Mouse (Mus musculus) heart, embryonic 12.5 days (tissue): ENCODE results near the gene Mars. TPM values are rescaled to one million over a fixed set of nuclear protein-coding genes. Genes with fewer than 3 reads are reported as not detected.
"Not testable (repeated sequence)": the region's sequence is repeated elsewhere in the genome, so short reads cannot be mapped to it uniquely, and the experiment has no call there.

Source experiments
- ATAC-seq: fragments of 200-750 bp; cut with Nextera tagmentation; 2 replicates; pipeline ENCODE4 v1.8.0; 2017; ENCODE audit warnings: moderate TSS enrichment, moderate library complexity; ENCODE audit not compliant: insufficient number of reproducible peaks, low FRiP score
- H3K27ac ChIP-seq: fragments of 300-500 bp; sonication (generic); 2 replicates; pipeline ENCODE4 v1.5.1; 2016; ENCODE audit warnings: mild to moderate bottlenecking, moderate library complexity; ENCODE audit not compliant: poor library complexity, severe bottlenecking
- H3K27me3 ChIP-seq: fragments of 300-500 bp; sonication (generic); replicated peaks from 2 replicates; pipeline ENCODE4 v1.6.1; 2016; ENCODE audit warnings: mild to moderate bottlenecking, moderate library complexity
- H3K36me3 ChIP-seq: fragments of 300-500 bp; sonication (generic); 2 replicates; pipeline ENCODE4 v1.6.1; 2016; ENCODE audit warnings: mild to moderate bottlenecking, moderate library complexity
- H3K4me1 ChIP-seq: fragments of 300-500 bp; sonication (generic); replicated peaks from 2 replicates; pipeline ENCODE4 v1.6.1; 2016; ENCODE audit warnings: mild to moderate bottlenecking
- H3K4me2 ChIP-seq: fragments of 300-500 bp; sonication (generic); 2 replicates; pipeline ENCODE4 v1.6.1; 2016; ENCODE audit warnings: mild to moderate bottlenecking, moderate library complexity
- H3K4me3 ChIP-seq: fragments of 300-500 bp; sonication (generic); 2 replicates; pipeline ENCODE4 v1.5.1; 2016; ENCODE audit warnings: mild to moderate bottlenecking
- H3K9ac ChIP-seq: fragments of 300-500 bp; sonication (generic); 2 replicates; pipeline ENCODE4 v1.6.1; 2016; ENCODE audit warnings: mild to moderate bottlenecking, moderate library complexity
- H3K9me3 ChIP-seq: fragments of 300-500 bp; sonication (generic); replicated peaks from 2 replicates; pipeline ENCODE4 v1.6.1; 2016; ENCODE audit warnings: mild to moderate bottlenecking, moderate library complexity
- WGBS: fragments of 180-500 bp; shearing (Covaris S2); methylation state at CpG from one replicate; pipeline ENCODE4 v1.1.7; 2016; 5-methylcytosine and 5-hydroxymethylcytosine counted together
- polyA plus RNA-seq: library from polyadenylated mRNA; unstranded; fragments of >200 nt; fragmentation: Nextera tagmentation; extraction: Ambion mirVana; gene quantifications from 2 replicates; pipeline ENCODE4 v1.2.1, GENCODE M21; 2016

Mars gene
- polyA plus RNA-seq, 1 experiment from 2014 or later, result 110 TPM

DNA sequence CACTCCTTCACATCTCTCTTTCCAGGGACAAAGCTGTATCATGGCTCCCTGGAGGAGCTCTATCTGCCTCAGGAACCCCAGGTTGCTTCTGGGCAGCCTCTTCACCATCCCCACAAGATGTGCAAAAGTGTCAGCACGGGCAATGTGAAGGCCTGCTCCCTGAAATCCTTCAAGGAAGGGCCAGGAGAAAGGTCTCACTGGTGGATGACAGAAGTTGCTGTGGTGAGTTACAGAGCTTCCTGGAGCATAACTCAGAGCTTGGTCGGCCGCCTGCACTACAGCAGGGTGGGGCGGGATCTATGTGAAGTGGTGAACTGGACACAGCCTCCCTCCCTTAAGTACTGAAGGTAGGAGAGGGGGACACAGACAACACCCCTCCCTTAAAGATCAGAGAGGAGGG is 11.1 kb upstream of the Mars start:
- Histone ChIP-seq H3K4me1 (peaks cover 15% of the 10 kb centered on the region), H3K27me3 (peaks cover 67% of the 10 kb centered on the region), H3K4me2 (no peak overlapping the region), H3K4me3 (no peak overlapping the region), H3K27ac (no peak overlapping the region), H3K36me3 (no peaks in the 10 kb centered on the region), H3K9ac (no peak overlapping the region), H3K9me3 (no peaks in the 10 kb centered on the region)
- 62% methylated on average over 4 of the region's 4 CpGs for WGBS
- no peak for ATAC-seq

DNA sequence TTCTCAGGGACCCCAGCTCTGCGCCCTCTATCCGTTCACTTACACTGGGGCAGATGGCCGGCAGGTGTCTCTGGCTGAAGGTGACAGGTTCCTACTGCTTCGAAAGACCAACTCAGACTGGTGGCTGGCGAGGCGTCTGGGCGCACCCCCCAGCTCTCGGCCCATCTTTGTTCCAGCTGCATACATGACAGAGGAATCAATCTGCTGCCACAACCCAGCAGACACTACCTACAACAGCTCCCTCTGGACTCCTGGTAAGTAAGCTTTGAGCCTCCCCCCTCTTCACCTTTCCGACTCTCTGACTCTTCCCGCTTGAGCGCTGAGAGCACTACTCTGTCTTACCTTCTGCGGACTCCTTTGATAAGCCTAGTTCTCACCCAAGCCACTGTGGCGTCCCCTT is 10.6 kb upstream of the Mars start:
- Histone ChIP-seq H3K9me3 (no peaks in the 10 kb centered on the region), H3K4me3 (no peak overlapping the region), H3K4me1 (peaks cover 15% of the 10 kb centered on the region), H3K27ac (no peak overlapping the region), H3K9ac (no peak overlapping the region), H3K27me3 (peaks cover 62% of the 10 kb centered on the region), H3K4me2 (no peak overlapping the region), H3K36me3 (no peaks in the 10 kb centered on the region)
- 52% methylated on average over 13 of the region's 13 CpGs for WGBS
- ATAC-seq, result no peak

DNA sequence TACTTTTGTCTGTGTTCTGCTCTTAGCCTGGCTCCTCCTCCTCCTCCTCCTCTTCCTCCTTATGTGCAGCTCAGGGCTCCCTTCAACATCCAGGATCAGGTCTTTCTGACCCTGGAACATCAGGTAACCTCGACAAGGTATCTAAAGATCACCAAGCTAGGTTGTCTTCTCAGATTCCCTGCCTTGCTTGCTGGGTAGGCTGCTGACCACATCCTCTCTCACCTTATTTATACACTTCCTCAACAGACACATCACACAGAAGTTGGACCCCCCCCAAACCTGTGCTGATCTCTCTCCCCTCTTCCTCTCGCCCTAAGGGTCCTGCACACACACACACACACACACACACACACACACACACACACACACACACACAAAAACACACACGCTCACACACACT is 10.0 kb upstream of the Mars start, which contains the start of gene Arhgap9:
TSS of gene Arhgap9 (plus strand) at position 344 of the 400 bp plus-strand sequence.
- no peak within 1 kb of the TSS for H3K4me3 ChIP-seq
- no peak within 1 kb of the TSS for H3K27ac ChIP-seq
- H3K27me3 ChIP-seq, result peaks cover 57% of the 10 kb centered on the region
- no peaks in the 10 kb centered on the region for H3K9me3 ChIP-seq
- H3K4me2 ChIP-seq, result no peak within 1 kb of the TSS
- peaks cover 13% of the 10 kb centered on the region for H3K4me1 ChIP-seq
- ATAC-seq, result no peak
- no peaks in the 10 kb centered on the region for H3K36me3 ChIP-seq
- 72% methylated on average over 3 of the region's 3 CpGs for WGBS
- no peak within 1 kb of the TSS for H3K9ac ChIP-seq

DNA sequence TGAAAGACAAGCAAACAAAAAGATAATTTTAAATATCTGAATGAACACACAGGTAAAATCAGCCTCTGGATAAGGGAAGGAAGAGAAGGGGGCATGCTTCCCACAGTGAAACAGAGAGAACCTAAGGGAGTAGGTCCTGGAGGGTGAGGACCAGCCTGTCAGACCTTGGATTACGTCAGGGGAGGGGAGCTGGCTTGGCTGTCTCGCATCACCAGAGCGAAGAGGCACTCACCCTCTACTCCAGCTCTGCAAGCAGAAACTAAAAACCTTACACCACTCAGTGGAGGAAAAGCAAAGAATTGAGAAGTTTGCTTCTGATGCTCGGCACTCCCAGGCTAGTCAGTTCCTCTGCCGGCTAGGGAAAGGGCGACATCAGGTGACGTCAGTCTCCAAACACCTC is 8.4 kb upstream of the Mars start:
- Histone ChIP-seq H3K36me3 (no peaks in the 10 kb centered on the region), H3K9me3 (no peaks in the 10 kb centered on the region), H3K4me1 (no peaks in the 10 kb centered on the region), H3K4me2 (no peak overlapping the region), H3K4me3 (no peak overlapping the region), H3K27ac (no peak overlapping the region), H3K27me3 (peaks cover 40% of the 10 kb centered on the region), H3K9ac (no peak overlapping the region)
- ATAC-seq, result no peak
- 71% methylated on average over 7 of the region's 7 CpGs for WGBS

DNA sequence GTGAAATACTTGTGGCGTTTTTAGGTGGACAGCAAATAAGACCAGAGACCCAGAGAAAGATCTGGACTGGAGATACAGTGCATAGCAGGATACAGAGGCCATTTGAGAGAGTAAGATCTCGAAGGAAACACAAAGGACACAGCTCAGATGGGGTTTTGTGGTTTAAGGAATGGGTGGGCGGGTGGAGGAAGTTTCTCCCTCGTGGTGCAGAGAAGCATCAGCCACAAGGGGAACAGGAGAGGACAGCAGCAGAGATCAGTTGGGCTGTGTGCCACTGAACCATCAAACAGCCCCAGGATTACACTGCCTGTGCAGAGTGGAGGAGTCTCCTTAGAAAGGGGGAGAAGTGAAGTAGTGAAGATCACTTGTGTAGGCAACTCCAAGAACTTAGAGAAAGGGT is 6.4 kb upstream of the Mars start:
- H3K27me3 ChIP-seq, result peaks cover 22% of the 10 kb centered on the region
- WGBS, result 32% methylated on average over 4 of the region's 4 CpGs

DNA sequence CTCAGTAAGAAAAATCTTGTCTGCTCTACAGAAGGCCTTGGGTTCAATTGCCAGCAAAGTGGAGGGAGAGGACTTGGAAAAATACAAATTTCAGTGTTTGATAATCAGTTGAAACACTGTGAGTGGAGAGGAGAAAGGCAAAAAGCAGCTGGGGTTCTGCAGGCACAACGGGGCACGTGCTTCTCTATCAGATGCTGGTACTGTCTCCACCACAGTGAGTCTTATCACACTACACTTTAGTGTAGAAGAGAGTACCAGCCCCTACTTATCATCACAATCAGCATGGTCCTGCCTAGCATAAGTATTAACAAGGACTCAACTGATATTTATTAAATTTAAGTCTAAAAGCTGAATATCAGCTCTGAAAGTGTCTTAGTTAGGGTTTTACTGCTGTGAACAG is 5.7 kb upstream of the Mars start:
- 54% methylated on average over 2 of the region's 2 CpGs for WGBS
- ATAC-seq, result no peak
- H3K4me1 ChIP-seq, result no peaks in the 10 kb centered on the region
- H3K4me2 ChIP-seq, result no peak overlapping the region
- no peak overlapping the region for H3K27ac ChIP-seq
- no peak overlapping the region for H3K9ac ChIP-seq
- no peaks in the 10 kb centered on the region for H3K9me3 ChIP-seq
- peaks cover 15% of the 10 kb centered on the region for H3K27me3 ChIP-seq
- no peak overlapping the region for H3K4me3 ChIP-seq
- no peaks in the 10 kb centered on the region for H3K36me3 ChIP-seq

More for the DNA sequence above, 6.4 kb upstream of the Mars start:
- Histone ChIP-seq H3K4me2 (no peak overlapping the region), H3K27ac (no peak overlapping the region), H3K4me1 (no peaks in the 10 kb centered on the region), H3K36me3 (no peaks in the 10 kb centered on the region), H3K4me3 (no peak overlapping the region), H3K9ac (no peak overlapping the region), H3K9me3 (no peaks in the 10 kb centered on the region)
- ATAC-seq, result no peak

DNA sequence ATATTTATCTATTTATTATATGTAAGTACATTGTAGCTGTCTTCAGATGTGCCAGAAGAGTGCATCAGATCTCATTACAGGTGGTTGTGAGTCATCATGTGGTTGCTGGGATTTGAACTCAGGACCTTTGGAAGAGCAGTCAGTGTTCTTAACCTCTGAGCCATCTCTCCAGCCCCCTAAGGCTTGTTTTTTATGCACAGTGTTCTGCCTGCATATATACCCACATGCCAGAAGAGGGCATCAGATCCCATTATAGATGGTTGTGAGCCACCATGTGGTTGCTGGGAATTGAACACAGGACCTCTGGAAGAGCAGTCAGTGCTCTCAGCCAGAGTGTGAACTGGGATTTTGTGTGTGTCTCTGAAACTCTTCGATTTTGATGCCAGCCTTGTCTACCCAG is 3.4 kb upstream of the Mars start:
- H3K9ac ChIP-seq, H3K36me3 ChIP-seq, H3K27ac ChIP-seq, H3K4me1 ChIP-seq, H3K27me3 ChIP-seq, H3K4me2 ChIP-seq, ATAC-seq, H3K4me3 ChIP-seq, H3K9me3 ChIP-seq: not testable (repeated sequence)
- WGBS, result 75% methylated on average over 1 of the region's 1 CpGs

DNA sequence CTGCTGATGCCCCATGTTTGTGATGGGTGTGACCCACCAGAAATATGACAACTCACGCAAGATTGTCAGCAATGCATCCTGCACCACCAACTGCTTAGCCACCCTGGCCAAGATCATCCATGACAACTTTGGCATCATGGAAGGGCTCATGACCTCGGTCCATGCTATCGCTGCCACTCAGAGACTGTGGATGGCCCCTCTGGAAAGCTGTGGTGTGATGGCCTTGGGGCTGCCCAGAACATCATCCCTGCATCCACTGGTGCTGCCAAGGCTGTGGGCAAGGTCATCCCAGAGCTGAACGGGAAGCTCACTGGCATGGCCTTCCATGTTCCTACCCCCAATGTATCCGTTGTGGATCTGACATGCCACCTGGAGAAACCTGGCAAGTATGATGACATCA is 1.9 kb upstream of the Mars start:
- H3K4me3 ChIP-seq, H3K4me1 ChIP-seq, H3K9ac ChIP-seq, H3K27ac ChIP-seq, H3K4me2 ChIP-seq, H3K27me3 ChIP-seq, H3K36me3 ChIP-seq, ATAC-seq, H3K9me3 ChIP-seq: not testable (repeated sequence)
- 87% methylated on average over 5 of the region's 5 CpGs for WGBS

DNA sequence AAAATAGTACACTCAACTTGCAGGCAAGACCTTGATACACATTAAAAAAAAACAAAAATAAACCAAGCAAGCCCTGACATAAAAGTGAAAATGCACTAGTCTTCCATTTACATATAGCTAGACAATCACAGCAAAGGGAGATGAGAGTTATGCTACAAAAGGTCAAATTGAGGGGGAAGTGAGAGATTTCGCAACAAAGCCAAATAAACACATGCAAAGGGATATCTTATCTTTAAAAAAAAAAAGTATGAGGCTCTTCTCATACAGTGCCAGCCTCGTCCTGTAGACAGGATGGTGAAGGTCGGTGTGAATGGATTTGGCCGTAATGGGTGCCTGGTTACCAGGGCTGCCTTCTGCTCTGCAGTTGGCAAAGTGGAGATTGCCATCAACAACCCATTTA is 1.3 kb upstream of the Mars start:
- H3K9ac ChIP-seq, result no peak overlapping the region
- ATAC-seq, result no peak
- no peak overlapping the region for H3K27ac ChIP-seq
- WGBS, result 65% methylated on average over 4 of the region's 4 CpGs
- H3K36me3 ChIP-seq, result peaks cover 15% of the 10 kb centered on the region
- H3K27me3 ChIP-seq, result no peaks in the 10 kb centered on the region
- no peaks in the 10 kb centered on the region for H3K9me3 ChIP-seq
- H3K4me1 ChIP-seq, result peaks cover 8% of the 10 kb centered on the region
- H3K4me3 ChIP-seq, result no peak overlapping the region
- H3K4me2 ChIP-seq, result no peak overlapping the region; the same call in 1 of the 2 replicates

DNA sequence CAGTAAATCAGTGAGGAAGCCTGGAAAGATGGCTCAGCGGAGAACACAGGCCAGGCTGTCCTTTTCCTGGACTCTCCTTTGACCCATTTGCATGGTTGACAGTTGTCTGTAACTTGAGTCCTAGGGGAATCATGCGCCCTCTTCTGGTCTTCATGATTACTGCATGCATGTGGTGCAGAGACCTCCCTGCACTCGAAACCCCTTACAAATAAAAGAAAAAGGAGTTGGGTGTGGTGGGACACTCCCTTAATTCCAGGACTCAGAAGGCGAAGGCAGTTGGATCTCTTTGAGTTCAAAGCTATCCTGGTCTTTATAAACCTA is 730 bp upstream of the Mars start:
- Histone ChIP-seq H3K27me3 (no peaks in the 10 kb centered on the region), H3K4me1 (peaks cover 8% of the 10 kb centered on the region), H3K4me2 (peak overlapping the region; percentile 86), H3K27ac (peak overlapping the region; percentile 65), H3K36me3 (peaks cover 20% of the 10 kb centered on the region), H3K4me3 (peak overlapping the region; percentile 63), H3K9ac (peak overlapping the region; percentile 76), H3K9me3 (no peaks in the 10 kb centered on the region)
- WGBS, result 4% methylated on average over 4 of the region's 4 CpGs
- peak; percentile 40; the same call in 1 of the 2 replicates for ATAC-seq

DNA sequence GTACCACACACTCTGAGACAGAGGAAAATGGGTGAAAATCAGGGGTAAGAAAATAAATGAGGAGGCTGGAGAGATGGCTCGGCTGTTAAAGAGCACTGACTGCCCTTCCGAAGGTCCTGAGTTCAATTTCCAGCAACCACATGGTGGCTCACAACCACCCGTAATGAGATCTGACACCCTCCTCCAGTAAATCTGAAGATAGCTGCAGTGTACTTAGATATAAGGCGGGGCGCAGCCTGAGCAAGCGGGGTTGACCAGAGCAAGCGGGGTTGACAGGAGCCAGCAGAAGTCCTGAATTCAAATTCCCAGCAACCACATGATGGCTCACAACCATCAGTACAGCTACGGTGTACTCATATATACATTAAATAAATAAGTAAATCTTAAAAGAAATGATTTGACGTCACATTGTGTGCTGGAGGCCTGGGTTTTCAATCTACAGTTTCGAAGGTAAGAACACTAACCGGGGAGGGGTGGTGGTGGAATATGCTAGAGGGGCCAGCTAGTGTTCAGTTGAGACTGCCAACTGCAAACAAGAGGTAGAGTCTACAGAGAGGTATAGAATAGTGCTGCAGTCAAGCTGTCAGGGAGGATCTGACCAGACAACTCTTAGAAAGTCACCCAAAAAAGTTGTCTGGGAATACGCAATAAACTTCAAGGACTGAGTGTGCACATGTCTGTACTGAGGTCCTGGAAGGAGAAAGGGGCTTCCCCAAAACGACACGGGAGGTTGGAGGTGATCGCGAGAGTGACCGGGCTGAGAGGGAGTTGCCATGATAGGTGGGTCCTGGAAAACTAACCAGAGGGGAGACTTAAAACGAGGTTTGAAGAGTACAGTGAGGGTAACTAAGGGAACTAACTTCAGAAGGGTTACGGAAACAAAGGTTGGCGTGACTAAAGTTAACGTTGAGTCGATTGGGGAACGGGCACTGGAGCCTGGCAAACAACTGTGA is 787 bp downstream of the Mars start:
- H3K4me2 ChIP-seq, result peak overlapping the region; percentile 86
- peaks cover 8% of the 10 kb centered on the region for H3K4me1 ChIP-seq
- 33% methylated on average over 23 of the region's 23 CpGs for WGBS
- H3K9me3 ChIP-seq, result no peaks in the 10 kb centered on the region
- peaks cover 36% of the 10 kb centered on the region for H3K36me3 ChIP-seq
- 0 out of 2 replicates have a peak overlapping the region, but pooled peaks have one; percentile 31 for H3K27ac ChIP-seq
- peak overlapping the region; percentile 76 for H3K9ac ChIP-seq
- peak overlapping the region; percentile 63 for H3K4me3 ChIP-seq
- no peaks in the 10 kb centered on the region for H3K27me3 ChIP-seq
- ATAC-seq, result peak; percentile 31; the same call in 1 of the 2 replicates
